Mouse (Mus musculus) liver, embryonic 11.5 days (tissue): ENCODE measurements around the gene Tifa. TPM values are rescaled to one million over a fixed set of nuclear protein-coding genes. Genes with fewer than 3 reads are reported as not detected.
A peak's percentile ranks its signal among the peaks of the same experiment; 100 is the strongest.

Source experiments
- ATAC-seq: fragments of 200-750 bp; cut with Nextera tagmentation; replicated peaks from 2 replicates; pipeline ENCODE4 v1.8.0; 2017; ENCODE audit warnings: moderate number of reproducible peaks, mild to moderate bottlenecking, moderate TSS enrichment, moderate library complexity; ENCODE audit not compliant: low FRiP score
- DNase-seq: peaks from one replicate; pipeline ENCODE4 v3.0.0-alpha.2; 2017; ENCODE audit warnings: low spot score
- H3K27ac ChIP-seq: fragments of 300-500 bp; sonication (generic); 2 replicates; pipeline ENCODE4 v1.5.1; 2014; ENCODE audit warnings: mild to moderate bottlenecking, low read depth, low read length, control low read depth
- H3K27me3 ChIP-seq: fragments of 300-500 bp; sonication (generic); replicated peaks from 2 replicates; pipeline ENCODE4 v1.6.1; 2014; ENCODE audit warnings: low read length, mixed read lengths; ENCODE audit not compliant: control insufficient read depth, insufficient read depth
- H3K36me3 ChIP-seq: fragments of 300-500 bp; sonication (generic); 2 replicates; pipeline ENCODE4 v1.6.1; 2014; ENCODE audit warnings: mild to moderate bottlenecking, low read length, moderate library complexity, mixed read lengths; ENCODE audit not compliant: control insufficient read depth, insufficient read depth
- H3K4me1 ChIP-seq: fragments of 300-500 bp; sonication (generic); replicated peaks from 2 replicates; pipeline ENCODE4 v1.6.1; 2014; ENCODE audit warnings: low read length, mixed read lengths; ENCODE audit not compliant: control insufficient read depth, insufficient read depth
- H3K4me2 ChIP-seq: fragments of 300-500 bp; sonication (generic); 2 replicates; pipeline ENCODE4 v1.6.1; 2014; ENCODE audit warnings: mild to moderate bottlenecking, control low read depth, moderate library complexity
- H3K4me3 ChIP-seq: fragments of 300-500 bp; sonication (generic); 2 replicates; pipeline ENCODE4 v1.5.1; 2014; ENCODE audit warnings: low read depth, low read length, control low read depth
- H3K9ac ChIP-seq: fragments of 300-500 bp; sonication (generic); 2 replicates; pipeline ENCODE4 v1.6.1; 2014; ENCODE audit warnings: low read depth, low read length, control low read depth
- H3K9me3 ChIP-seq: fragments of 300-500 bp; sonication (generic); 2 replicates; pipeline ENCODE4 v1.6.1; 2016; ENCODE audit warnings: low read length, inconsistent platforms, mixed read lengths; ENCODE audit not compliant: control insufficient read depth
- WGBS: fragments of 180-500 bp; shearing (Covaris S2); extraction: QIAGEN DNeasy Blood & Tissue Kit; methylation state at CpG from one replicate; pipeline ENCODE4 v1.1.7; 2014; 5-methylcytosine and 5-hydroxymethylcytosine counted together
- polyA plus RNA-seq: library from polyadenylated mRNA; unstranded; fragments of >200 nt; fragmentation: Nextera tagmentation; extraction: Ambion mirVana; gene quantifications from 2 replicates; pipeline ENCODE4 v1.2.1, GENCODE M21; 2014

The Tifa gene
- polyA plus RNA-seq, 1 experiment from 2014 or later: 13.4 TPM

GRCm38 (mm10) chr3:127868880-127869279, 79.3 kb downstream of the Tifa start:
- DNase-seq: no peak
- Histone ChIP-seq H3K27me3 (no peaks in the 10 kb centered on the region), H3K4me3 (no peak overlapping the region), H3K9me3 (no peaks in the 10 kb centered on the region), H3K9ac (no peak overlapping the region), H3K4me2 (no peak overlapping the region), H3K27ac (no peak overlapping the region), H3K4me1 (0 out of 2 replicates have a peak, but pooled peaks cover 2% of the 10 kb centered on the region), H3K36me3 (no peaks in the 10 kb centered on the region)
- WGBS: 88% methylated on average over 5 of the region's 5 CpGs
- no peak for ATAC-seq

GRCm38 (mm10) chr3:127871575-127871974, 82.0 kb downstream of the Tifa start:
- Histone ChIP-seq H3K36me3 (no peaks in the 10 kb centered on the region), H3K9ac (no peak overlapping the region), H3K27ac (no peak overlapping the region), H3K4me2 (no peak overlapping the region), H3K4me1 (0 out of 2 replicates have a peak, but pooled peaks cover 2% of the 10 kb centered on the region), H3K9me3 (no peaks in the 10 kb centered on the region), H3K27me3 (no peaks in the 10 kb centered on the region), H3K4me3 (no peak overlapping the region)
- ATAC-seq (no peak), DNase-seq (no peak)
- 70% methylated on average over 9 of the region's 9 CpGs for WGBS

GRCm38 (mm10) chr3:127874254-127874883, 84.8 kb downstream of the Tifa start:
- no peak overlapping the region for H3K9ac ChIP-seq
- DNase-seq (peak; percentile 30), ATAC-seq (no peak)
- H3K4me1 ChIP-seq: no peaks in the 10 kb centered on the region
- H3K36me3 ChIP-seq: no peaks in the 10 kb centered on the region
- H3K9me3 ChIP-seq: no peaks in the 10 kb centered on the region
- no peak overlapping the region for H3K4me2 ChIP-seq
- H3K27ac ChIP-seq: no peak overlapping the region
- H3K27me3 ChIP-seq: no peaks in the 10 kb centered on the region
- H3K4me3 ChIP-seq: no peak overlapping the region
- 66% methylated on average over 4 of the region's 4 CpGs for WGBS

DNA sequence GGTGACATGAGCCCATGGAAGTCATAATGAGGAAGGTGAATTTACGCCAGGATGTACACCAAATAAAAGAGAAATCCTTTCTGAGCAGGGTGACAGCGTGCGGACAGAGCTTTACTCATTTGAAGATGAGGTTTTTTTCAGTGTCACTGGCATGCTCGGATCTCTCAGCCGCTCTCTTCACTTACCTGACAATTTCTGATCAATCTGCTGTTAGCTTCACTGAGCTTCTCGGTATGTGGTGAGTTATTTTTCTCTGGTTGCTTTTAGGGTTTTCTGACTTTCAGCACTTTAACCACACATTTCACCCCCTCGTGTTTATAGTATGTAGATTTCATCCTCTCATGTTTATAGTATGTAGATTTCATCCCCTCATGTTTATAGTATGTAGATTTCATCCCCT, 85.5 kb downstream of the Tifa start:
- 84% methylated on average over 7 of the region's 7 CpGs for WGBS

DNA sequence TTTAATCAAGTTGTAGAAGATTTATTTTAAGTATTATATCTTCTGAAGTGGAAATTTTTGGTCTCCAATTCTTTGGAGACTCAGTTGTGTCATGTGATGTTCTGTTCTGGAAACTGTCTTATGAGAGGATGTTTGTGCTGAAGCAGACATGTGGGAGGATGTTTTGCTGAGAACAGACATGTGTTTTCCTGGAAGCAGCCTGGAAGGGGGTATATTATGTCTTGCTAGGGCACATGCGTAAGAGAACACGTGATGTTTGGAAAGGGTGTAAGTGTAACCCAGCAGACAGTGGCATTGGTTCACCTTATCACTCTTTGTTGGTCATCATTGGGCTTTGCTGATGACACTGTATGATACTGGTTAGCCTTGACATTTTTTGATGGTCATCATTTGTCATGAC, 85.9 kb downstream of the Tifa start:
- ATAC-seq: no peak
- 100% methylated on average over 2 of the region's 2 CpGs for whole genome bisulfite sequencing

More for the DNA sequence above, 85.5 kb downstream of the Tifa start:
- H3K4me2 ChIP-seq: no peak overlapping the region
- peak; percentile 15 for DNase-seq
- H3K27ac ChIP-seq: no peak overlapping the region
- H3K9ac ChIP-seq: no peak overlapping the region
- no peak overlapping the region for H3K4me3 ChIP-seq
- no peaks in the 10 kb centered on the region for H3K36me3 ChIP-seq
- H3K9me3 ChIP-seq: no peaks in the 10 kb centered on the region
- ATAC-seq: no peak
- no peaks in the 10 kb centered on the region for H3K4me1 ChIP-seq
- H3K27me3 ChIP-seq: no peaks in the 10 kb centered on the region

GRCm38 (mm10) chr3:127879968-127880367, 90.4 kb downstream of the Tifa start:
- H3K27ac ChIP-seq: no peak overlapping the region

More for the DNA sequence above, 85.9 kb downstream of the Tifa start:
- Histone ChIP-seq H3K4me1 (no peaks in the 10 kb centered on the region), H3K27ac (no peak overlapping the region), H3K4me2 (no peak overlapping the region), H3K27me3 (no peaks in the 10 kb centered on the region), H3K36me3 (no peaks in the 10 kb centered on the region), H3K9ac (no peak overlapping the region), H3K4me3 (no peak overlapping the region), H3K9me3 (no peaks in the 10 kb centered on the region)
- DNase-seq: peak; percentile 12

GRCm38 (mm10) chr3:127881684-127882083, 92.1 kb downstream of the Tifa start:
- H3K4me3 ChIP-seq: no peak overlapping the region
- WGBS: 61% methylated on average over 2 of the region's 2 CpGs
- peaks cover 5% of the 10 kb centered on the region for H3K4me1 ChIP-seq
- H3K9ac ChIP-seq: no peak overlapping the region
- H3K36me3 ChIP-seq: no peaks in the 10 kb centered on the region
- no peaks in the 10 kb centered on the region for H3K9me3 ChIP-seq
- no peak for ATAC-seq
- no peak overlapping the region for H3K4me2 ChIP-seq
- H3K27ac ChIP-seq: no peak overlapping the region
- H3K27me3 ChIP-seq: no peaks in the 10 kb centered on the region
- DNase-seq: no peak

More at GRCm38 (mm10) chr3:127879968-127880367, 90.4 kb downstream of the Tifa start:
- WGBS: 82% methylated on average over 3 of the region's 3 CpGs
- peak; percentile 55; the same call in 1 of the 2 replicates for ATAC-seq
- Histone ChIP-seq H3K9ac (no peak overlapping the region), H3K4me2 (no peak overlapping the region), H3K36me3 (no peaks in the 10 kb centered on the region), H3K4me3 (no peak overlapping the region), H3K27me3 (no peaks in the 10 kb centered on the region), H3K9me3 (no peaks in the 10 kb centered on the region), H3K4me1 (peaks cover 5% of the 10 kb centered on the region)
- DNase-seq: peak; percentile 20

Other genes with a start within 250 kb of the Tifa start
- 69.7 and 70.0 TPM in 2 replicates for gene Larp7, start 236.5 kb upstream of the Tifa start, polyA plus RNA-seq
- gene Zgrf1, start 236.3 kb upstream of the Tifa start, polyA plus RNA-seq: 10.8 and 13.9 TPM in 2 replicates
- not detected in 2 replicates for gene Neurog2, start 156.7 kb upstream of the Tifa start, polyA plus RNA-seq
- 0.92 and 1.1 TPM in 2 replicates for gene Alpk1, start 9.3 kb upstream of the Tifa start, polyA plus RNA-seq
- 55.7 and 55.8 TPM in 2 replicates for gene Ap1ar, start 47.7 kb downstream of the Tifa start, polyA plus RNA-seq
- 42.2 and 44.2 TPM in 2 replicates for gene Fam241a, start 106.5 kb downstream of the Tifa start, polyA plus RNA-seq